Mouse (Mus musculus) G1E (cell line): ENCODE data around the gene Zfp872.

Source experiments
- CTCF ChIP-seq: IDR thresholded peaks from 2 replicates; pipeline ENCODE4 v1.5.1; 2012; ENCODE audit warnings: low read depth, low read length, inconsistent platforms, mixed read lengths
- GATA1 ChIP-seq: IDR thresholded peaks from 2 replicates; pipeline ENCODE4 v1.6.1; 2012; ENCODE audit warnings: borderline replicate concordance, low read length, inconsistent platforms, mixed read lengths
- TAL1 ChIP-seq: conservative IDR thresholded peaks from 2 replicates; pipeline ENCODE4 v1.6.1; 2012; ENCODE audit warnings: low read depth, low read length, inconsistent platforms, mixed read lengths

- TF ChIP-seq CTCF: no peak
- TF ChIP-seq GATA1: no peak
- TF ChIP-seq TAL1: no peak
These were observed 34.1 kb upstream of the Zfp872 start for GRCm38 (mm10) chr9:22153810-22154209.
